Mouse (Mus musculus) neural tube, embryonic 11.5 days (tissue): ENCODE data around the gene Astn1. TPM values are rescaled to one million over a fixed set of nuclear protein-coding genes. Genes with fewer than 3 reads are reported as not detected.

Source experiments
- ATAC-seq: fragments of 200-750 bp; cut with Nextera tagmentation; 2 replicates; pipeline ENCODE4 v1.8.0; 2017; ENCODE audit warnings: moderate number of reproducible peaks, mild to moderate bottlenecking, moderate TSS enrichment, moderate library complexity; ENCODE audit not compliant: insufficient read depth, low FRiP score, low TSS enrichment
- DNase-seq: peaks from one replicate; pipeline ENCODE4 v3.0.0-alpha.2; 2015; ENCODE audit warnings: low spot score
- H3K27ac ChIP-seq: fragments of 300-500 bp; sonication (generic); 2 replicates; pipeline ENCODE4 v1.5.1; 2014; ENCODE audit warnings: low read depth, mild to moderate bottlenecking, low read length
- H3K27me3 ChIP-seq: fragments of 300-500 bp; sonication (generic); 2 replicates; pipeline ENCODE4 v1.6.1; 2014; ENCODE audit warnings: mild to moderate bottlenecking, low read length, mixed read lengths; ENCODE audit not compliant: control insufficient read depth, insufficient read depth
- H3K36me3 ChIP-seq: fragments of 300-500 bp; sonication (generic); 2 replicates; pipeline ENCODE4 v1.6.1; 2014; ENCODE audit warnings: mild to moderate bottlenecking, low read length, moderate library complexity, mixed read lengths; ENCODE audit not compliant: control insufficient read depth, insufficient read depth
- H3K4me1 ChIP-seq: fragments of 300-500 bp; sonication (generic); 2 replicates; pipeline ENCODE4 v1.6.1; 2014; ENCODE audit warnings: low read length, mixed read lengths; ENCODE audit not compliant: control insufficient read depth, insufficient read depth
- H3K4me2 ChIP-seq: fragments of 300-500 bp; sonication (generic); 2 replicates; pipeline ENCODE4 v1.6.1; 2014; ENCODE audit warnings: low read depth, mild to moderate bottlenecking, moderate library complexity
- H3K4me3 ChIP-seq: fragments of 300-500 bp; sonication (generic); 2 replicates; pipeline ENCODE4 v1.5.1; 2014; ENCODE audit warnings: low read depth, low read length
- H3K9ac ChIP-seq: fragments of 300-500 bp; sonication (generic); 2 replicates; pipeline ENCODE4 v1.6.1; 2014; ENCODE audit warnings: mild to moderate bottlenecking, low read length
- H3K9me3 ChIP-seq: fragments of 300-500 bp; sonication (generic); 2 replicates; pipeline ENCODE4 v1.6.1; 2016; ENCODE audit warnings: low read length; ENCODE audit not compliant: control insufficient read depth
- WGBS: fragments of 180-500 bp; shearing (Covaris S2); extraction: QIAGEN DNeasy Blood & Tissue Kit; methylation state at CpG from one replicate; pipeline ENCODE4 v1.1.7; 2014; 5-methylcytosine and 5-hydroxymethylcytosine counted together
- microRNA counts: library from miRNA; unstranded; fragments of <30 nt; microRNA quantifications from one replicate; lab custom pipeline; 2015
- microRNA-seq: library from miRNA; unstranded; fragments of <30 nt; microRNA quantifications from one replicate; pipeline ENCODE4, GENCODE M21; 2016
- polyA plus RNA-seq: library from polyadenylated mRNA; unstranded; fragments of >200 nt; fragmentation: Nextera tagmentation; extraction: Ambion mirVana; gene quantifications from 2 replicates; pipeline ENCODE4 v1.2.1, GENCODE M21; 2014

The Astn1 gene
- polyA plus RNA-seq, 1 experiment from 2014 or later = 15.8 TPM

- H3K9ac ChIP-seq = no peak overlapping the region
Observed at GRCm38 (mm10) chr1:158732868-158733496, 370.9 kb downstream of the Astn1 start.

GRCm38 (mm10) chr1:158739132-158739919 lies 377.3 kb downstream of the Astn1 start:
- 42% methylated on average over 5 of the region's 5 CpGs for WGBS

More at GRCm38 (mm10) chr1:158732868-158733496, 370.9 kb downstream of the Astn1 start:
- Histone ChIP-seq H3K36me3 (no peaks in the 10 kb centered on the region), H3K9me3 (no peaks in the 10 kb centered on the region), H3K27ac (no peak overlapping the region), H3K4me3 (no peak overlapping the region), H3K4me1 (no peaks in the 10 kb centered on the region), H3K4me2 (no peak overlapping the region), H3K27me3 (no peaks in the 10 kb centered on the region)
- 68% methylated on average over 4 of the region's 4 CpGs for WGBS
- DNase-seq (no peak), ATAC-seq (no peak)

DNA sequence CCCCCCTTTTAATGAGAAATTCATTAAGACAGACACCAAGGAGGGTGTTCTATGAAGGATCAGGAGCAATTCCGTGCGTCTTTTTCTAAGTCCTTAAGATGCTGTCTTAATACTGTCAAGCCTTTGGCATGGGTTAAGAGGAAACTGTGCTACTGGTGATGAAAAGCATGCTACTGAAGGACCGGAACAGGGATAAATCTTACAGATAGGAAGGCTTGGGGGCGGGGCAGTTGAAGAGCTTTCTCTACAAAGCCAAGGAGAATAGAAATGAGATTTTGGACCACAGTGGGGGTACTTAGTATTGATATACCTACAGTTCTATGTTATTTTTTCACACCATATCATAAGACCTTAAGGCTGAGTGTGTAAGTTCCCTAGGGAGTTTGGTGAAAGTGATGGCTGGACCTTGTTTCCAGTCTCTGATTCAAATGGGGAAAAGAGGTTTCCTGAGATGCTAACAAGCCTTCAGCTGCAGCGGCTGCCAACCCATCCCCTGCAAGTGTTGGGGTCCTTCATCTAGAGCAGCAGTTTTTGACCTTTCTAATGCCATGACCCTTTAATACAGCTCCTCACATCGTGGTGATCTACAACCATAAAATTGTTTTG lies 378.2 kb downstream of the Astn1 start:
- no peaks in the 10 kb centered on the region for H3K4me1 ChIP-seq
- 77% methylated on average over 6 of the region's 6 CpGs for WGBS
- no peak overlapping the region for H3K27ac ChIP-seq

More at GRCm38 (mm10) chr1:158739132-158739919, 377.3 kb downstream of the Astn1 start:
- DNase-seq (no peak), ATAC-seq (no peak)
- no peak overlapping the region for H3K27ac ChIP-seq
- no peaks in the 10 kb centered on the region for H3K9me3 ChIP-seq
- H3K36me3 ChIP-seq = no peaks in the 10 kb centered on the region
- H3K4me3 ChIP-seq = no peak overlapping the region
- no peaks in the 10 kb centered on the region for H3K27me3 ChIP-seq
- no peaks in the 10 kb centered on the region for H3K4me1 ChIP-seq
- H3K9ac ChIP-seq = no peak overlapping the region
- H3K4me2 ChIP-seq = no peak overlapping the region

GRCm38 (mm10) chr1:158740949-158741348 lies 378.9 kb downstream of the Astn1 start:
- no peaks in the 10 kb centered on the region for H3K9me3 ChIP-seq
- H3K9ac ChIP-seq = no peak overlapping the region
- no peak overlapping the region for H3K27ac ChIP-seq
- ATAC-seq = no peak
- no peak overlapping the region for H3K4me3 ChIP-seq
- no peak for DNase-seq
- WGBS = 75% methylated on average over 5 of the region's 5 CpGs
- H3K27me3 ChIP-seq = no peaks in the 10 kb centered on the region
- no peaks in the 10 kb centered on the region for H3K36me3 ChIP-seq
- H3K4me2 ChIP-seq = no peak overlapping the region
- H3K4me1 ChIP-seq = no peaks in the 10 kb centered on the region

More for the DNA sequence above, 378.2 kb downstream of the Astn1 start:
- Histone ChIP-seq H3K9ac (no peak overlapping the region), H3K27me3 (no peaks in the 10 kb centered on the region), H3K4me3 (no peak overlapping the region), H3K9me3 (no peaks in the 10 kb centered on the region), H3K36me3 (no peaks in the 10 kb centered on the region), H3K4me2 (no peak overlapping the region)
- DNase-seq (no peak), ATAC-seq (no peak)

MicroRNAs encoded within 50 kb of the gene (microRNA counts, 519-probe panel; counts per million panel counts)
- 171 counts per million, percentile 57 among the panel's probes with 10 or more counts for microRNA mmu-miR-488 (lab: Ali Mortazavi, UCI)

Small RNAs within 50 kb of the gene (microRNA-seq; reads per million reads assigned to microRNA genes)
- 43.2 reads per million, percentile 38 among the genes with 10 or more reads in this experiment for gene Mir488

Other genes starting within 250 kb of the Astn1 start
- gene Brinp2, start 5.9 kb upstream of the Astn1 start, polyA plus RNA-seq = 3.5 and 3.9 TPM in 2 replicates